Mouse (Mus musculus) liver, embryonic 14.5 days (tissue): ENCODE measurements around the gene Adprm. TPM values are rescaled to one million over a fixed set of nuclear protein-coding genes. Genes with fewer than 3 reads are reported as not detected.
"Not testable (repeated sequence)": the region's sequence is repeated elsewhere in the genome, so short reads cannot be mapped to it uniquely, and the experiment has no call there.

Experiments used
- ATAC-seq: fragments of 200-750 bp; cut with Nextera tagmentation; 2 replicates; pipeline ENCODE4 v1.8.0; 2017; ENCODE audit warnings: moderate number of reproducible peaks, mild to moderate bottlenecking, moderate library complexity; ENCODE audit not compliant: insufficient read depth
- DNase-seq, 3 experiments: peaks; one replicate each; pipeline ENCODE4 v3.0.0-alpha.2; 2012 to 2013; ENCODE audit warnings: low read depth in 3 of 3, low spot score in 3 of 3
- H3K27ac ChIP-seq: fragments of 300-500 bp; sonication (generic); 2 replicates; pipeline ENCODE4 v1.5.1; 2014; ENCODE audit warnings: moderate library complexity, mild to moderate bottlenecking, control low read depth, inconsistent platforms
- H3K27me3 ChIP-seq: fragments of 300-500 bp; sonication (generic); 2 replicates; pipeline ENCODE4 v1.6.1; 2014; ENCODE audit warnings: mild to moderate bottlenecking, low read length, moderate library complexity; ENCODE audit not compliant: control insufficient read depth, insufficient read depth
- H3K36me3 ChIP-seq: fragments of 300-500 bp; sonication (generic); replicated peaks from 2 replicates; pipeline ENCODE4 v1.6.1; 2014; ENCODE audit warnings: low read depth; ENCODE audit not compliant: control insufficient read depth, insufficient read depth
- H3K4me1 ChIP-seq, 2 experiments: fragments of 200-500 bp in 1 of 2; fragments of 300-500 bp in 1 of 2; sonication (generic) in 1 of 2; replicated peaks; 2 replicates each; pipeline ENCODE4 v1.6.1; 2012 to 2014; ENCODE audit warnings: antibody characterized with exemption in 1 of 2, inconsistent platforms in 1 of 2, low read length in 1 of 2; ENCODE audit not compliant: control insufficient read depth in 2 of 2, insufficient read depth in 2 of 2
- H3K4me2 ChIP-seq: fragments of 300-500 bp; sonication (generic); 2 replicates; pipeline ENCODE4 v1.6.1; 2014; ENCODE audit warnings: low read depth, mild to moderate bottlenecking, control low read depth, moderate library complexity
- H3K4me3 ChIP-seq, 2 experiments: fragments of 200-500 bp in 1 of 2; fragments of 300-500 bp in 1 of 2; sonication (generic) in 1 of 2; 2 replicates each; pipeline ENCODE4 v1.5.1; 2012 to 2014; ENCODE audit warnings: low read depth in 2 of 2, low read length in 2 of 2, mild to moderate bottlenecking in 2 of 2, control low read depth in 1 of 2, inconsistent platforms in 1 of 2, moderate library complexity in 1 of 2; ENCODE audit not compliant: insufficient read depth in 1 of 2
- H3K9ac ChIP-seq: fragments of 300-500 bp; sonication (generic); replicated peaks from 2 replicates; pipeline ENCODE4 v1.6.1; 2014; ENCODE audit warnings: mild to moderate bottlenecking, control low read depth, moderate library complexity
- H3K9me3 ChIP-seq: fragments of 300-500 bp; sonication (generic); 2 replicates; pipeline ENCODE4 v1.6.1; 2016; ENCODE audit warnings: low read length, mixed read lengths; ENCODE audit not compliant: control insufficient read depth
- CTCF ChIP-seq: IDR thresholded peaks from 2 replicates; pipeline ENCODE4 v1.5.1; 2016; ENCODE audit warnings: antibody characterized with exemption, low read depth, control low read depth
- EP300 ChIP-seq: IDR thresholded peaks from 2 replicates; pipeline ENCODE4 v1.6.1; 2016; ENCODE audit warnings: antibody characterized with exemption, low read depth
- WGBS: fragments of 180-500 bp; shearing (Covaris S2); extraction: QIAGEN DNeasy Blood & Tissue Kit; methylation state at CpG from one replicate; pipeline ENCODE4 v1.1.7; 2014; ENCODE audit not compliant: insufficient replicate concordance; 5-methylcytosine and 5-hydroxymethylcytosine counted together
- polyA plus RNA-seq, 2 experiments: library from polyadenylated mRNA; depleted of rRNA in 1 of 2; stranded (reverse) in 1 of 2; unstranded in 1 of 2; fragments of >200 nt; fragmentation: Nextera tagmentation in 1 of 2; extraction: Ambion mirVana in 1 of 2; gene quantifications; 2 replicates each; pipeline versions ENCODE4 v1.2.1 to v1.2.3; 2012 to 2014

Gene Adprm
- polyA plus RNA-seq, 2 experiments, result 7.9 to 9.7 TPM

- H3K4me2 ChIP-seq, result no peak overlapping the region
- no peaks in the 10 kb centered on the region for H3K27me3 ChIP-seq
- no peaks in the 10 kb centered on the region for H3K9me3 ChIP-seq
- ATAC-seq, result no peak
- 70% methylated on average over 10 of the region's 10 CpGs for WGBS
- H3K4me1 ChIP-seq, result no peaks in the 10 kb centered on the region
- H3K4me3 ChIP-seq, result no peak overlapping the region
- no peak overlapping the region for H3K27ac ChIP-seq
- no peak for DNase-seq
- TF ChIP-seq EP300, result no peak
- no peak for TF ChIP-seq CTCF
- H3K9ac ChIP-seq, result no peak overlapping the region
- H3K36me3 ChIP-seq, result no peaks in the 10 kb centered on the region
Measured at GRCm38 (mm10) chr11:67097709-67098108, 45.3 kb upstream of the Adprm start.

- H3K9ac ChIP-seq, result no peak overlapping the region
- no peaks in the 10 kb centered on the region for H3K36me3 ChIP-seq
- no peaks in the 10 kb centered on the region for H3K9me3 ChIP-seq
- WGBS, result 54% methylated on average over 29 of the region's 29 CpGs
- H3K27me3 ChIP-seq, result no peaks in the 10 kb centered on the region
- ATAC-seq, result no peak
- H3K27ac ChIP-seq, result no peak overlapping the region
- no peak overlapping the region for H3K4me3 ChIP-seq
- TF ChIP-seq EP300, result no peak
- no peak for TF ChIP-seq CTCF
- no peak overlapping the region for H3K4me2 ChIP-seq
- DNase-seq, result no peak
- H3K4me1 ChIP-seq, result no peaks in the 10 kb centered on the region
Measured at GRCm38 (mm10) chr11:67094470-67094869, 42.1 kb upstream of the Adprm start.

GRCm38 (mm10) chr11:67093652-67094051, 41.3 kb upstream of the Adprm start:
- H3K4me3 ChIP-seq, result no peak overlapping the region
- H3K36me3 ChIP-seq, result no peaks in the 10 kb centered on the region
- H3K4me2 ChIP-seq, result no peak overlapping the region
- TF ChIP-seq CTCF, result no peak
- ATAC-seq (no peak), DNase-seq (no peak)
- H3K4me1 ChIP-seq, result no peaks in the 10 kb centered on the region
- H3K9ac ChIP-seq, result no peak overlapping the region
- WGBS, result 83% methylated on average over 5 of the region's 5 CpGs
- no peaks in the 10 kb centered on the region for H3K9me3 ChIP-seq
- H3K27ac ChIP-seq, result no peak overlapping the region
- H3K27me3 ChIP-seq, result no peaks in the 10 kb centered on the region

GRCm38 (mm10) chr11:67093201-67093600, 40.8 kb upstream of the Adprm start:
- Histone ChIP-seq H3K27me3 (no peaks in the 10 kb centered on the region), H3K4me3 (no peak overlapping the region), H3K36me3 (no peaks in the 10 kb centered on the region), H3K9me3 (no peaks in the 10 kb centered on the region), H3K4me1 (no peaks in the 10 kb centered on the region), H3K9ac (no peak overlapping the region), H3K4me2 (no peak overlapping the region), H3K27ac (no peak overlapping the region)
- DNase-seq (no peak), ATAC-seq (no peak)
- 52% methylated on average over 9 of the region's 9 CpGs for WGBS
- TF ChIP-seq EP300, result no peak
- TF ChIP-seq CTCF, result no peak

GRCm38 (mm10) chr11:67092354-67092753, 40.0 kb upstream of the Adprm start:
- H3K9ac ChIP-seq, H3K36me3 ChIP-seq, H3K4me3 ChIP-seq, H3K9me3 ChIP-seq, H3K27ac ChIP-seq, DNase-seq, ATAC-seq, H3K4me2 ChIP-seq, H3K27me3 ChIP-seq, H3K4me1 ChIP-seq: not testable (repeated sequence)
- WGBS, result 69% methylated on average over 12 of the region's 12 CpGs

- Histone ChIP-seq H3K4me1 (no peaks in the 10 kb centered on the region), H3K4me3 (no peak overlapping the region), H3K9ac (no peak overlapping the region), H3K27ac (no peak overlapping the region), H3K36me3 (no peaks in the 10 kb centered on the region), H3K27me3 (peaks cover 13% of the 10 kb centered on the region), H3K4me2 (no peak overlapping the region), H3K9me3 (no peaks in the 10 kb centered on the region)
- TF ChIP-seq CTCF, result no peak
- TF ChIP-seq EP300, result no peak
- no peak for DNase-seq
- 62% methylated on average over 12 of the region's 12 CpGs for WGBS
- no peak for ATAC-seq
Measured at GRCm38 (mm10) chr11:67087225-67087624, 34.8 kb upstream of the Adprm start.
